Mouse (Mus musculus) kidney, adult 2 months (tissue): Measurements from ENCODE around the gene Vapa.
A peak's percentile ranks its signal among the peaks of the same experiment; 100 is the strongest.

Source experiments
- CTCF ChIP-seq: fragments of 200-500 bp; conservative IDR thresholded peaks from 2 replicates; pipeline ENCODE4 v1.5.1; 2011; ENCODE audit warnings: low read depth, mild to moderate bottlenecking, control low read depth, low read length, moderate library complexity, mixed read lengths; ENCODE audit not compliant: insufficient read depth, insufficient read length
- POLR2A ChIP-seq: fragments of 200-500 bp; IDR thresholded peaks from one replicate; pipeline ENCODE4 v1.6.1; 2011; ENCODE audit warnings: low read depth, low read length, control low read depth

- TF ChIP-seq CTCF (peak; percentile 81), POLR2A (no peak)
Observed at GRCm38 (mm10) chr17:65536156-65536555, 77.2 kb downstream of the Vapa start.
